Mouse (Mus musculus) kidney, embryonic 14.5 days (tissue): ENCODE results near the gene Rhbdl1. TPM values are rescaled to one million over a fixed set of nuclear protein-coding genes. Genes with fewer than 3 reads are reported as not detected.

ENCODE experiments used
- ATAC-seq: fragments of 200-750 bp; cut with Nextera tagmentation; 2 replicates; pipeline ENCODE4 v1.8.0; 2017; ENCODE audit warnings: moderate number of reproducible peaks, mild to moderate bottlenecking, moderate TSS enrichment, moderate library complexity; ENCODE audit not compliant: low FRiP score, low TSS enrichment
- H3K27ac ChIP-seq: fragments of 300-500 bp; sonication (generic); 2 replicates; pipeline ENCODE4 v1.5.1; 2014; ENCODE audit warnings: low read depth, mild to moderate bottlenecking, low read length, moderate library complexity, mixed read lengths
- H3K27me3 ChIP-seq: fragments of 300-500 bp; sonication (generic); 2 replicates; pipeline ENCODE4 v1.6.1; 2014; ENCODE audit warnings: mild to moderate bottlenecking, low read length; ENCODE audit not compliant: control insufficient read depth, insufficient read depth
- H3K36me3 ChIP-seq: fragments of 300-500 bp; sonication (generic); 2 replicates; pipeline ENCODE4 v1.6.1; 2014; ENCODE audit warnings: low read length, mixed read lengths; ENCODE audit not compliant: control insufficient read depth, insufficient read depth
- H3K4me1 ChIP-seq: fragments of 300-500 bp; sonication (generic); 2 replicates; pipeline ENCODE4 v1.6.1; 2014; ENCODE audit warnings: low read length, mixed read lengths; ENCODE audit not compliant: control insufficient read depth, insufficient read depth
- H3K4me2 ChIP-seq: fragments of 300-500 bp; sonication (generic); replicated peaks from 2 replicates; pipeline ENCODE4 v1.6.1; 2014; ENCODE audit warnings: low read depth, mild to moderate bottlenecking, low read length
- H3K4me3 ChIP-seq: fragments of 300-500 bp; sonication (generic); 2 replicates; pipeline ENCODE4 v1.5.1; 2014; ENCODE audit warnings: mild to moderate bottlenecking, low read length
- H3K9ac ChIP-seq: fragments of 300-500 bp; sonication (generic); 2 replicates; pipeline ENCODE4 v1.6.1; 2014; ENCODE audit warnings: low read depth, mild to moderate bottlenecking, low read length, moderate library complexity
- H3K9me3 ChIP-seq: fragments of 300-500 bp; sonication (generic); 2 replicates; pipeline ENCODE4 v1.6.1; 2016; ENCODE audit warnings: low read length; ENCODE audit not compliant: control insufficient read depth
- WGBS: fragments of 180-500 bp; shearing (Covaris S2); extraction: QIAGEN DNeasy Blood & Tissue Kit; methylation state at CpG from one replicate; pipeline ENCODE4 v1.1.7; 2014; 5-methylcytosine and 5-hydroxymethylcytosine counted together
- polyA plus RNA-seq: library from polyadenylated mRNA; unstranded; fragments of >200 nt; fragmentation: Nextera tagmentation; extraction: Ambion mirVana; gene quantifications from 2 replicates; pipeline ENCODE4 v1.2.1, GENCODE M21; 2014

Gene Rhbdl1
- polyA plus RNA-seq, 1 experiment from 2014 or later: 2.0 TPM

GRCm38 (mm10) chr17:25844396-25844901 lies 7.4 kb upstream of the Rhbdl1 start, which contains the start of gene Rhot2:
TSS of gene Rhot2 (minus strand) at chr17:25844851.
- H3K27me3 ChIP-seq: no peaks in the 10 kb centered on the region
- peak within 1 kb of the TSS; percentile 79; the same call in 1 of the 2 replicates for H3K27ac ChIP-seq
- H3K4me3 ChIP-seq: peak within 1 kb of the TSS; percentile 90
- H3K9me3 ChIP-seq: no peaks in the 10 kb centered on the region
- under 1% methylated on average over 21 of the region's 21 CpGs for WGBS
- H3K36me3 ChIP-seq: peaks cover 56% of the 10 kb centered on the region
- peaks cover 8% of the 10 kb centered on the region for H3K4me1 ChIP-seq
- peak; percentile 92 for ATAC-seq
- H3K9ac ChIP-seq: peak within 1 kb of the TSS; percentile 87
- peak within 1 kb of the TSS; percentile 91 for H3K4me2 ChIP-seq

- Histone ChIP-seq H3K27me3 (no peaks in the 10 kb centered on the region), H3K4me2 (peak overlapping the region; percentile 91), H3K4me1 (peaks cover 8% of the 10 kb centered on the region), H3K36me3 (peaks cover 56% of the 10 kb centered on the region), H3K27ac (peak overlapping the region; percentile 79; the same call in 1 of the 2 replicates), H3K4me3 (peak overlapping the region; percentile 90), H3K9me3 (no peaks in the 10 kb centered on the region), H3K9ac (peak overlapping the region; percentile 87)
- WGBS: 3% methylated on average over 34 of the region's 38 CpGs
- ATAC-seq: no peak
These were observed 6.7 kb upstream of the Rhbdl1 start for GRCm38 (mm10) chr17:25843636-25844395.

GRCm38 (mm10) chr17:25843122-25843521 lies 6.0 kb upstream of the Rhbdl1 start:
- Histone ChIP-seq H3K27ac (no peak overlapping the region), H3K9ac (peak overlapping the region; percentile 87; the same call in 1 of the 2 replicates), H3K4me2 (peak overlapping the region; percentile 91), H3K9me3 (no peaks in the 10 kb centered on the region), H3K4me3 (peak overlapping the region; percentile 90; the same call in 1 of the 2 replicates), H3K4me1 (peaks cover 8% of the 10 kb centered on the region), H3K36me3 (peaks cover 52% of the 10 kb centered on the region), H3K27me3 (no peaks in the 10 kb centered on the region)
- 92% methylated on average over 4 of the region's 4 CpGs for WGBS
- ATAC-seq: no peak

GRCm38 (mm10) chr17:25842509-25842908 lies 5.4 kb upstream of the Rhbdl1 start:
- Histone ChIP-seq H3K36me3 (peaks cover 53% of the 10 kb centered on the region), H3K9me3 (no peaks in the 10 kb centered on the region), H3K4me2 (no peak overlapping the region), H3K27me3 (no peaks in the 10 kb centered on the region), H3K4me3 (no peak overlapping the region), H3K27ac (no peak overlapping the region), H3K9ac (no peak overlapping the region), H3K4me1 (peaks cover 14% of the 10 kb centered on the region)
- WGBS: 88% methylated on average over 3 of the region's 3 CpGs
- no peak for ATAC-seq

GRCm38 (mm10) chr17:25841117-25841880 lies 4.2 kb upstream of the Rhbdl1 start, which contains the start of gene Gm20683:
TSS of gene Gm20683 (minus strand) at chr17:25841763.
- no peak within 1 kb of the TSS for H3K4me3 ChIP-seq
- no peak within 1 kb of the TSS for H3K4me2 ChIP-seq
- peaks cover 25% of the 10 kb centered on the region for H3K4me1 ChIP-seq
- ATAC-seq: no peak
- H3K9ac ChIP-seq: no peak within 1 kb of the TSS
- no peaks in the 10 kb centered on the region for H3K9me3 ChIP-seq
- no peaks in the 10 kb centered on the region for H3K27me3 ChIP-seq
- H3K27ac ChIP-seq: no peak within 1 kb of the TSS
- 91% methylated on average over 22 of the region's 22 CpGs for WGBS
- peaks cover 47% of the 10 kb centered on the region for H3K36me3 ChIP-seq

- 93% methylated on average over 6 of the region's 6 CpGs for WGBS
- Histone ChIP-seq H3K4me3 (no peak overlapping the region), H3K9me3 (no peaks in the 10 kb centered on the region), H3K4me1 (peaks cover 30% of the 10 kb centered on the region), H3K27me3 (no peaks in the 10 kb centered on the region), H3K9ac (no peak overlapping the region), H3K4me2 (no peak overlapping the region), H3K36me3 (peaks cover 48% of the 10 kb centered on the region), H3K27ac (no peak overlapping the region)
- no peak for ATAC-seq
These were observed 3.4 kb upstream of the Rhbdl1 start for GRCm38 (mm10) chr17:25840519-25840918.

GRCm38 (mm10) chr17:25839455-25840235 lies 2.5 kb upstream of the Rhbdl1 start:
- Histone ChIP-seq H3K4me1 (peaks cover 38% of the 10 kb centered on the region), H3K9me3 (no peaks in the 10 kb centered on the region), H3K27me3 (no peaks in the 10 kb centered on the region), H3K4me3 (no peak overlapping the region), H3K9ac (peak overlapping the region; percentile 34; the same call in 1 of the 2 replicates), H3K4me2 (no peak overlapping the region), H3K27ac (no peak overlapping the region), H3K36me3 (peaks cover 54% of the 10 kb centered on the region)
- ATAC-seq: no peak
- WGBS: 82% methylated on average over 14 of the region's 14 CpGs

GRCm38 (mm10) chr17:25838904-25839303 lies 1.8 kb upstream of the Rhbdl1 start:
- 86% methylated on average over 4 of the region's 4 CpGs for WGBS
- Histone ChIP-seq H3K9me3 (no peaks in the 10 kb centered on the region), H3K36me3 (peaks cover 54% of the 10 kb centered on the region), H3K27me3 (no peaks in the 10 kb centered on the region), H3K9ac (no peak overlapping the region), H3K4me3 (no peak overlapping the region), H3K4me2 (no peak overlapping the region), H3K4me1 (peaks cover 45% of the 10 kb centered on the region), H3K27ac (no peak overlapping the region)
- ATAC-seq: no peak
